Mouse (Mus musculus) midbrain, postnatal 0 days (tissue): ENCODE measurements around the gene Ube2h. TPM values are rescaled to one million over a fixed set of nuclear protein-coding genes. Genes with fewer than 3 reads are reported as not detected.

Experiments
- ATAC-seq: fragments of 200-750 bp; cut with Nextera tagmentation; 2 replicates; pipeline ENCODE4 v1.8.0; 2017; ENCODE audit warnings: moderate number of reproducible peaks, mild to moderate bottlenecking, moderate TSS enrichment, moderate library complexity; ENCODE audit not compliant: low FRiP score
- DNase-seq: peaks from one replicate; pipeline ENCODE4 v3.0.0-alpha.2; 2015; ENCODE audit warnings: low spot score
- H3K27ac ChIP-seq: fragments of 300-500 bp; sonication (generic); 2 replicates; pipeline ENCODE4 v1.5.1; 2014; ENCODE audit warnings: low read depth, mild to moderate bottlenecking, low read length, mixed read lengths
- H3K27me3 ChIP-seq: fragments of 300-500 bp; sonication (generic); 2 replicates; pipeline ENCODE4 v1.6.1; 2014; ENCODE audit warnings: low read length, control low read depth, mixed read lengths; ENCODE audit not compliant: insufficient read depth
- H3K36me3 ChIP-seq: fragments of 300-500 bp; sonication (generic); 2 replicates; pipeline ENCODE4 v1.6.1; 2014; ENCODE audit warnings: low read length, control low read depth, mixed read lengths; ENCODE audit not compliant: insufficient read depth
- H3K4me1 ChIP-seq: fragments of 300-500 bp; sonication (generic); 2 replicates; pipeline ENCODE4 v1.6.1; 2014; ENCODE audit warnings: mild to moderate bottlenecking, control low read depth, antibody characterized with exemption, low read length, mixed read lengths; ENCODE audit not compliant: insufficient read depth
- H3K4me2 ChIP-seq: fragments of 300-500 bp; sonication (generic); 2 replicates; pipeline ENCODE4 v1.6.1; 2014; ENCODE audit warnings: low read depth, mild to moderate bottlenecking, low read length, mixed read lengths; ENCODE audit not compliant: poor library complexity, severe bottlenecking
- H3K4me3 ChIP-seq: fragments of 300-500 bp; sonication (generic); 2 replicates; pipeline ENCODE4 v1.5.1; 2014; ENCODE audit warnings: low read depth, mild to moderate bottlenecking, low read length, moderate library complexity
- H3K9ac ChIP-seq: fragments of 300-500 bp; sonication (generic); replicated peaks from 2 replicates; pipeline ENCODE4 v1.6.1; 2014; ENCODE audit warnings: mild to moderate bottlenecking, low read length, moderate library complexity, mixed read lengths; ENCODE audit not compliant: poor library complexity, severe bottlenecking
- H3K9me3 ChIP-seq: fragments of 300-500 bp; sonication (generic); 2 replicates; pipeline ENCODE4 v1.6.1; 2016; ENCODE audit warnings: low read length, control low read depth
- CTCF ChIP-seq: IDR thresholded peaks from 2 replicates; pipeline ENCODE4 v1.5.1; 2016; ENCODE audit warnings: antibody characterized with exemption, mild to moderate bottlenecking
- WGBS: fragments of 180-500 bp; shearing (Covaris S2); extraction: QIAGEN DNeasy Blood & Tissue Kit; methylation state at CpG from one replicate; pipeline ENCODE4 v1.1.7; 2014; 5-methylcytosine and 5-hydroxymethylcytosine counted together
- microRNA counts: library from miRNA; unstranded; fragments of <30 nt; microRNA quantifications from one replicate; lab custom pipeline; 2015
- microRNA-seq: library from miRNA; unstranded; fragments of <30 nt; microRNA quantifications from one replicate; pipeline ENCODE4, GENCODE M21; 2016; ENCODE audit warnings: borderline number of aligned reads
- polyA plus RNA-seq: library from polyadenylated mRNA; unstranded; fragments of >200 nt; fragmentation: Nextera tagmentation; extraction: Ambion mirVana; gene quantifications from 2 replicates; pipeline ENCODE4 v1.2.1, GENCODE M21; 2015
- total RNA-seq: library from RNA; depleted of rRNA; stranded (reverse); fragments of >200 nt; gene quantifications from 2 replicates; pipeline ENCODE4 v1.2.3, GENCODE M21; 2014; rRNA removed

Ube2h gene
- total and polyA plus RNA-seq, 2 experiments from 2014 or later, result 43.1 to 47.8 TPM

DNA sequence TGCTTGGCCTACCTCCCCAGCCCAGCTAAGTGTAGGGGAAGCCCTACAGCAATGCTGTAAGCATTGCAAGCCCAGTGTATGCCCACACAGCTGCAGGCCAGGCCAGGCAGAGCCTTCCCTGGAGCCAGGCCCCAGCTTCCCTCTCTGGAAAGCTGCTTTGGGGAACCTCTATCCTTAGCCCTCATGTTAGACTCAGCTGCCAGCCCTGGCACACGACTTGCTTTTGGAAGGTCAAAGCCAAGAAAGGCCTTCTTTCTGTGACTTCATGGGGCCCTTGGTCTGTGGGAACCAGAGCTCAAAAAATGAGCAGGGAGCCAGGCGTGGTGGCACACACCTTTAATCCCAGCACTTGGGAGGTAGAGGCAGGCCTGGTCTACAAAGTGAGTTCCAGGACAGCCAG is 142.7 kb downstream of the Ube2h start:
- 79% methylated on average over 2 of the region's 2 CpGs for WGBS
- no peak for TF ChIP-seq CTCF
- Histone ChIP-seq H3K4me2 (no peak overlapping the region), H3K9ac (no peak overlapping the region), H3K27ac (no peak overlapping the region), H3K36me3 (peaks cover 2% of the 10 kb centered on the region; the same call in 1 of the 2 replicates), H3K27me3 (no peaks in the 10 kb centered on the region), H3K4me1 (no peaks in the 10 kb centered on the region), H3K4me3 (no peak overlapping the region), H3K9me3 (no peaks in the 10 kb centered on the region)
- ATAC-seq, result no peak
- no peak for DNase-seq

MicroRNA genes within 50 kb of the gene (microRNA counts, 519-probe panel; counts per million panel counts)
- 528 counts per million, percentile 58 among the panel's probes with 10 or more counts for microRNA mmu-miR-182 (lab: Ali Mortazavi, UCI)
- 528 counts per million, percentile 58 among the panel's probes with 10 or more counts for microRNA mmu-miR-183 (lab: Ali Mortazavi, UCI)
- 528 counts per million, percentile 58 among the panel's probes with 10 or more counts for microRNA mmu-miR-96 (lab: Ali Mortazavi, UCI)

Small RNA genes within 50 kb of the gene (microRNA-seq; reads per million reads assigned to microRNA genes)
- gene Mir182 (317 reads per million, percentile 59 among the genes with 10 or more reads in this experiment), gene Mir183 (221 reads per million, percentile 55 among the genes with 10 or more reads in this experiment), gene Mir96 (118 reads per million, percentile 46 among the genes with 10 or more reads in this experiment)

Other genes starting within 250 kb of the Ube2h start
- gene Zc3hc1, start 86.5 kb upstream of the Ube2h start, total RNA-seq, result 43.2 and 53.9 TPM in 2 replicates
- 61.9 and 63.3 TPM in 2 replicates for gene Zc3hc1, start 86.5 kb upstream of the Ube2h start, polyA plus RNA-seq
- 116 and 139 TPM in 2 replicates for gene Klhdc10, start 97.3 kb upstream of the Ube2h start, total RNA-seq
- 23.8 and 28.5 TPM in 2 replicates for gene Klhdc10, start 97.3 kb upstream of the Ube2h start, polyA plus RNA-seq
- gene Tmem209, start 205.2 kb upstream of the Ube2h start, total RNA-seq, result 37.4 and 50.3 TPM in 2 replicates
- 22.8 and 23.1 TPM in 2 replicates for gene Tmem209, start 205.2 kb upstream of the Ube2h start, polyA plus RNA-seq
- gene Ssmem1, start 205.3 kb upstream of the Ube2h start, total RNA-seq, result 0.28 TPM in 1 of 2 replicates, not detected in the other
- 0.15 and 0.19 TPM in 2 replicates for gene Ssmem1, start 205.3 kb upstream of the Ube2h start, polyA plus RNA-seq
- 6.2 and 9.3 TPM in 2 replicates for gene Cpa2, start 237.0 kb upstream of the Ube2h start, total RNA-seq
- 13.0 and 15.2 TPM in 2 replicates for gene Cpa2, start 237.0 kb upstream of the Ube2h start, polyA plus RNA-seq